Mouse (Mus musculus): ENCODE results near the gene Hes1. TPM values are rescaled to one million over a fixed set of nuclear protein-coding genes. Genes with fewer than 3 reads are reported as not detected.

Gene Hes1
- polyA plus RNA-seq, 1 experiment = 41.0 TPM

GRCm38 (mm10) chr16:30024681-30025262 is 39.4 kb upstream of the Hes1 start:
- H3K4me3 ChIP-seq (ENCODE audit: low read depth, low read length) = no peak overlapping the region
- no peaks in the 10 kb centered on the region for H3K27me3 ChIP-seq (ENCODE audit: control insufficient read depth, insufficient read depth, low read length, poor library complexity, severe bottlenecking)
- H3K9ac ChIP-seq (ENCODE audit: low read depth, poor library complexity, severe bottlenecking) = no peak overlapping the region
- H3K4me1 ChIP-seq (ENCODE audit: control insufficient read depth, insufficient read depth, low read length) = no peaks in the 10 kb centered on the region
- H3K27ac ChIP-seq (ENCODE audit: insufficient read depth, low read length) = no peak overlapping the region
- no peaks in the 10 kb centered on the region for H3K9me3 ChIP-seq (replicated peaks; ENCODE audit: control insufficient read depth, insufficient read depth, low read length, poor library complexity, severe bottlenecking)
- TF ChIP-seq EP300 (IDR thresholded peaks at IDR 0.05; ENCODE audit: insufficient read depth, low read depth, low read length) = no peak
- H3K36me3 ChIP-seq (ENCODE audit: control insufficient read depth, insufficient read depth, low read length, poor library complexity, severe bottlenecking) = no peaks in the 10 kb centered on the region

DNA sequence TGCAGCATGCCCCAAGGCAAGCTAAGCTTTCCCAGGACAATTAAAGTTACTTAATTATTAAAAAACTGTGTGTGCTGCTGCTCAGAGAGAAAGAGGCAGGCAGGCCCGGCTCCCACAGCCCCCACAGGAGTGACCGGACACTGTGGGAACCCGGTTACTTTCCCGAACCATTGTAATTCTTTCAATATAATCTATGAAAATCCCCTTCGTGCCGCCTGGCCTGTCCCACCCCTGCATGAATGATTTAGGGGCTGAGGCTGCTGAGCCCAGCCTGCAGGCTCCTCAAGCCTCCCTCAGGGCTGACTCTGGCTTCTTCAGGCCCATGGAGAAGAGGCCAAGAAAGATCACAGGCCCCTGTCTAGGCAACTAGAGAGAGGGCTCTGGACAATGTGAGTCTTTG is 36.0 kb upstream of the Hes1 start:
- H3K27me3 ChIP-seq (ENCODE audit: control insufficient read depth, insufficient read depth, low read length, poor library complexity, severe bottlenecking) = no peaks in the 10 kb centered on the region
- H3K9ac ChIP-seq (ENCODE audit: low read depth, poor library complexity, severe bottlenecking) = no peak overlapping the region
- no peaks in the 10 kb centered on the region for H3K36me3 ChIP-seq (ENCODE audit: control insufficient read depth, insufficient read depth, low read length, poor library complexity, severe bottlenecking)
- no peaks in the 10 kb centered on the region for H3K9me3 ChIP-seq (replicated peaks; ENCODE audit: control insufficient read depth, insufficient read depth, low read length, poor library complexity, severe bottlenecking)
- H3K4me3 ChIP-seq (ENCODE audit: low read depth, low read length) = no peak overlapping the region
- TF ChIP-seq EP300 (IDR thresholded peaks at IDR 0.05; ENCODE audit: insufficient read depth, low read depth, low read length) (no peak), CTCF (IDR thresholded peaks at IDR 0.05; ENCODE audit: low read depth, low read length) (no peak), POLR2A (IDR thresholded peaks at IDR 0.05; ENCODE audit: insufficient read depth, low read length) (no peak)
- no peaks in the 10 kb centered on the region for H3K4me1 ChIP-seq (ENCODE audit: control insufficient read depth, insufficient read depth, low read length)
- H3K27ac ChIP-seq (ENCODE audit: insufficient read depth, low read length) = no peak overlapping the region

DNA sequence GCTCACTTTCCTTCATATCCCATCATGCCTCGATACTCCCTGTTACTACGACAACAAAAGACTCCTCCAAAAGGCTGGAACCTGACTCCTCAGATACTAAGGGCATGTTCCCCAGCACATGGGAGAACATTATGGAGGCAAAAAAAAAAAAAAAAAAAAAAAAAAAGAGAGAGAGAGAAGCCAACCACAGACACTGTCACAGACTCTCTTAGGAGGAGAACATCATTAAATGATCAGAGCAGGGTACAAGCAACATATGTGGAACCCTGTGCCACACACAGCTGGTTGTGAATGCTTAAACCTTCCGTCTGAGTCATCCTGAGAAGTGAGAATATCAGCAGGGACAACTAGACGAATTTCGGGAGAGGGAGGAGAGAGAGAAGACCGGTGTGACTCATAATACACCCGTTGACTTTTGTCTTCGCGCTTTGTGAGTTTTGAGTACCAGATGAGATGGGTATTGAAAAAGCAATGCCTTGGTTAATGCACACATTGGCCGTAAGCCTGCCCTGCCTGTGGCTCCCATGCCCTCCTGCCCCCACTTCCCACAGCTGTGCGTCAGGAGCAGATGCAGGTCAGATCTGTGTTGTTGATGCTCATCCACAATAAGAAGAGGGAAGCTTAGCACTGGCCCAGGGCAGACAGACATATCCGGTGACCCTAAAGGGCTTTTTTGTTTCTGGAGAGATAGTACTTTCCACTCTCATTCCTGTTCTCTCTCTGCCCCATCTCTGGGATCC is 34.8 kb upstream of the Hes1 start:
- Histone ChIP-seq H3K27ac (ENCODE audit: insufficient read depth, low read length) (no peak overlapping the region), H3K36me3 (ENCODE audit: control insufficient read depth, insufficient read depth, low read length, poor library complexity, severe bottlenecking) (no peaks in the 10 kb centered on the region), H3K4me3 (ENCODE audit: low read depth, low read length) (no peak overlapping the region), H3K27me3 (ENCODE audit: control insufficient read depth, insufficient read depth, low read length, poor library complexity, severe bottlenecking) (no peaks in the 10 kb centered on the region), H3K4me1 (ENCODE audit: control insufficient read depth, insufficient read depth, low read length) (no peaks in the 10 kb centered on the region), H3K9me3 (replicated peaks; ENCODE audit: control insufficient read depth, insufficient read depth, low read length, poor library complexity, severe bottlenecking) (no peaks in the 10 kb centered on the region), H3K9ac (ENCODE audit: low read depth, poor library complexity, severe bottlenecking) (no peak overlapping the region)
- no peak for TF ChIP-seq EP300 (IDR thresholded peaks at IDR 0.05; ENCODE audit: insufficient read depth, low read depth, low read length)
- TF ChIP-seq CTCF (IDR thresholded peaks at IDR 0.05; ENCODE audit: low read depth, low read length) = no peak
- TF ChIP-seq POLR2A (IDR thresholded peaks at IDR 0.05; ENCODE audit: insufficient read depth, low read length) = no peak

GRCm38 (mm10) chr16:30032326-30032904 is 31.8 kb upstream of the Hes1 start:
- Histone ChIP-seq H3K36me3 (ENCODE audit: control insufficient read depth, insufficient read depth, low read length, poor library complexity, severe bottlenecking) (no peaks in the 10 kb centered on the region), H3K9ac (ENCODE audit: low read depth, poor library complexity, severe bottlenecking) (no peak overlapping the region), H3K27ac (ENCODE audit: insufficient read depth, low read length) (no peak overlapping the region), H3K9me3 (replicated peaks; ENCODE audit: control insufficient read depth, insufficient read depth, low read length, poor library complexity, severe bottlenecking) (no peaks in the 10 kb centered on the region), H3K4me1 (ENCODE audit: control insufficient read depth, insufficient read depth, low read length) (no peaks in the 10 kb centered on the region), H3K27me3 (ENCODE audit: control insufficient read depth, insufficient read depth, low read length, poor library complexity, severe bottlenecking) (no peaks in the 10 kb centered on the region), H3K4me3 (ENCODE audit: low read depth, low read length) (no peak overlapping the region)
- TF ChIP-seq CTCF (IDR thresholded peaks at IDR 0.05; ENCODE audit: low read depth, low read length) = no peak
- TF ChIP-seq EP300 (IDR thresholded peaks at IDR 0.05; ENCODE audit: insufficient read depth, low read depth, low read length) = no peak
- TF ChIP-seq POLR2A (IDR thresholded peaks at IDR 0.05; ENCODE audit: insufficient read depth, low read length) = no peak

DNA sequence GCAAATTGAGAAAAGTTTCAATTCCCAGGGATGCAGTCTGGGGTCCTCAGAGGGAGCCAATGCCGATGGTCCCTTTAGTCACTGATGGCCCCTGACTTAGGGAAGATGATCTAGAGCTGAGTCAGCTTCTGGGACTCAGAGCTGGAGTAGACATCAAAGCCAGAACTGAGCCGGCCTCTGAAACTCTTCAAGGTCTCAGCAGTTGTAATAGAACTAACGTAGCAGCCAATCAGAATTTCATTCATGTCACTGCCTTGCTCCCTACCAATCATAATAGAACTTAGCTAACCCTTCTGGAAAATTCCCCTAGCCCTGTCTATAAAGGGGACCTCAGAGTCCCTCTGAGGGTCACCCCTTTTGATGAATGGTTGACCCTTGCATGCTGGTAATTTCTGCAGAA is 30.8 kb upstream of the Hes1 start:
- Histone ChIP-seq H3K4me1 (ENCODE audit: control insufficient read depth, insufficient read depth, low read length) (no peaks in the 10 kb centered on the region), H3K27ac (ENCODE audit: insufficient read depth, low read length) (no peak overlapping the region), H3K27me3 (ENCODE audit: control insufficient read depth, insufficient read depth, low read length, poor library complexity, severe bottlenecking) (no peaks in the 10 kb centered on the region), H3K4me3 (ENCODE audit: low read depth, low read length) (no peak overlapping the region), H3K36me3 (ENCODE audit: control insufficient read depth, insufficient read depth, low read length, poor library complexity, severe bottlenecking) (no peaks in the 10 kb centered on the region), H3K9ac (ENCODE audit: low read depth, poor library complexity, severe bottlenecking) (no peak overlapping the region), H3K9me3 (replicated peaks; ENCODE audit: control insufficient read depth, insufficient read depth, low read length, poor library complexity, severe bottlenecking) (no peaks in the 10 kb centered on the region)
- TF ChIP-seq EP300 (IDR thresholded peaks at IDR 0.05; ENCODE audit: insufficient read depth, low read depth, low read length) = no peak
- TF ChIP-seq POLR2A (IDR thresholded peaks at IDR 0.05; ENCODE audit: insufficient read depth, low read length) = no peak
- no peak for TF ChIP-seq CTCF (IDR thresholded peaks at IDR 0.05; ENCODE audit: low read depth, low read length)

- no peak overlapping the region for H3K9ac ChIP-seq (ENCODE audit: low read depth, poor library complexity, severe bottlenecking)
- H3K36me3 ChIP-seq (ENCODE audit: control insufficient read depth, insufficient read depth, low read length, poor library complexity, severe bottlenecking) = no peaks in the 10 kb centered on the region
- no peak for TF ChIP-seq POLR2A (IDR thresholded peaks at IDR 0.05; ENCODE audit: insufficient read depth, low read length)
- no peak for TF ChIP-seq EP300 (IDR thresholded peaks at IDR 0.05; ENCODE audit: insufficient read depth, low read depth, low read length)
- no peak for TF ChIP-seq CTCF (IDR thresholded peaks at IDR 0.05; ENCODE audit: low read depth, low read length)
- H3K9me3 ChIP-seq (replicated peaks; ENCODE audit: control insufficient read depth, insufficient read depth, low read length, poor library complexity, severe bottlenecking) = no peaks in the 10 kb centered on the region
- no peaks in the 10 kb centered on the region for H3K27me3 ChIP-seq (ENCODE audit: control insufficient read depth, insufficient read depth, low read length, poor library complexity, severe bottlenecking)
- no peak overlapping the region for H3K4me3 ChIP-seq (ENCODE audit: low read depth, low read length)
- H3K27ac ChIP-seq (ENCODE audit: insufficient read depth, low read length) = no peak overlapping the region
- no peaks in the 10 kb centered on the region for H3K4me1 ChIP-seq (ENCODE audit: control insufficient read depth, insufficient read depth, low read length)
These were observed 30.2 kb upstream of the Hes1 start for GRCm38 (mm10) chr16:30034001-30034400.

All from ES-Bruce4 (cell line).